Mouse (Mus musculus) urinary bladder, postnatal 25 days (tissue): Measurements from ENCODE around the gene Slco4c1.

Experiments used
- DNase-seq: peaks from one replicate; pipeline ENCODE4 v3.0.0; 2022; ENCODE audit warnings: low spot score

The Slco4c1 gene

GRCm38 (mm10) chr1:96770283-96770682, 101.7 kb downstream of the Slco4c1 start:
- DNase-seq: no peak

DNA sequence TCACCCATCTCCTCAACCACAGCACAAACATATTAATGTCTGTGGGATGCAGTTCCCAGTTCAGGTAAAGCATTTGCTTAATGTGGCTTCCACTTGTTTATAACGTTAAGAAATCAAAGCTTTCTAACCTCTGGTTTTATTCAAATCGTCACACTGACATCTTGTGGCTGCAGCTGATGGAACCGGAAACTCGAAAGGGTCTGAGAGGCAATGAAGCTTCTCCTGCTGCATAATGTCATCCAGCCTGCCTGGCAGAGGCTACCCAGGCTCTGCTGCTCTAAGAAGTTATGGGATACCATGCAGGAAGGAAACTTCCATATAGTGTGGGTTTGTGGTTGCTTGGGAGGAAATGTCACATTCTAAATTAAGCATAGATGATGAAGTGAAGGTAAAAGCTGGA, 103.7 kb downstream of the Slco4c1 start:
- no peak for DNase-seq

DNA sequence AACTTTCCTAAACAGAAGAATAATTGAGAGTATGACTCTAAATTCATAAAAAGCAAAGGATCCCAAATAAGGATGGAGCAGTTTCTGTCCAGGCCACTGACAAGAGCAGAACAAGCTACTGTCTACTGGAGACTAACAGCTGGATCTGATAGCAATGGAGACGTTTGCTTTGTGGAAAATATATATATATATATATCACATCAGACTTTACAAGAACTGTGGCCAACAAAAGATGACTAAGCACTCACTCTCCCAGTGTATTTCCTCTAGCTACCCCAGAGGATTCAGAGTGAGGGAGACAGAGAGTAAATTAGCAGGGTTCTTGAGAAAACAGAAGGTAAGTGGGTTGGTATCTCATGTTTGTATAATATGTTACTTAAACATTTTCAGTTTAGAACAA, 105.4 kb downstream of the Slco4c1 start:
- no peak for DNase-seq
